Mouse (Mus musculus) neural tube, embryonic 14.5 days (tissue): ENCODE measurements around the gene Nxph1. TPM values are rescaled to one million over a fixed set of nuclear protein-coding genes. Genes with fewer than 3 reads are reported as not detected.

Experiments
- ATAC-seq: fragments of 200-750 bp; cut with Nextera tagmentation; 2 replicates; pipeline ENCODE4 v1.8.0; 2017; ENCODE audit warnings: low read depth, mild to moderate bottlenecking, moderate TSS enrichment, moderate library complexity
- H3K27ac ChIP-seq: fragments of 300-500 bp; sonication (generic); 2 replicates; pipeline ENCODE4 v1.5.1; 2014; ENCODE audit warnings: low read depth, mild to moderate bottlenecking, control low read depth, low read length, moderate library complexity, mixed read lengths
- H3K27me3 ChIP-seq: fragments of 300-500 bp; sonication (generic); 2 replicates; pipeline ENCODE4 v1.6.1; 2014; ENCODE audit warnings: low read length; ENCODE audit not compliant: control insufficient read depth, insufficient read depth
- H3K36me3 ChIP-seq: fragments of 300-500 bp; sonication (generic); 2 replicates; pipeline ENCODE4 v1.6.1; 2014; ENCODE audit warnings: low read length, mixed read lengths; ENCODE audit not compliant: control insufficient read depth, insufficient read depth
- H3K4me1 ChIP-seq: fragments of 300-500 bp; sonication (generic); 2 replicates; pipeline ENCODE4 v1.6.1; 2014; ENCODE audit warnings: low read length; ENCODE audit not compliant: control insufficient read depth, insufficient read depth
- H3K4me2 ChIP-seq: fragments of 300-500 bp; sonication (generic); 2 replicates; pipeline ENCODE4 v1.6.1; 2014; ENCODE audit warnings: mild to moderate bottlenecking, low read depth, low read length, control low read depth
- H3K4me3 ChIP-seq: fragments of 300-500 bp; sonication (generic); 2 replicates; pipeline ENCODE4 v1.5.1; 2014; ENCODE audit warnings: low read depth, low read length, control low read depth, mixed read lengths
- H3K9ac ChIP-seq: fragments of 300-500 bp; sonication (generic); replicated peaks from 2 replicates; pipeline ENCODE4 v1.6.1; 2014; ENCODE audit warnings: low read depth, mild to moderate bottlenecking, control low read depth, low read length, mixed read lengths
- H3K9me3 ChIP-seq: fragments of 300-500 bp; sonication (generic); 2 replicates; pipeline ENCODE4 v1.6.1; 2016; ENCODE audit warnings: low read length; ENCODE audit not compliant: control insufficient read depth
- WGBS: fragments of 180-500 bp; shearing (Covaris S2); extraction: QIAGEN DNeasy Blood & Tissue Kit; methylation state at CpG from one replicate; pipeline ENCODE4 v1.1.7; 2014; 5-methylcytosine and 5-hydroxymethylcytosine counted together
- polyA plus RNA-seq: library from polyadenylated mRNA; unstranded; fragments of >200 nt; fragmentation: Nextera tagmentation; extraction: Ambion mirVana; gene quantifications from 2 replicates; pipeline ENCODE4 v1.2.1, GENCODE M21; 2014

Gene Nxph1
- polyA plus RNA-seq, 1 experiment from 2014 or later, result 122 TPM

DNA sequence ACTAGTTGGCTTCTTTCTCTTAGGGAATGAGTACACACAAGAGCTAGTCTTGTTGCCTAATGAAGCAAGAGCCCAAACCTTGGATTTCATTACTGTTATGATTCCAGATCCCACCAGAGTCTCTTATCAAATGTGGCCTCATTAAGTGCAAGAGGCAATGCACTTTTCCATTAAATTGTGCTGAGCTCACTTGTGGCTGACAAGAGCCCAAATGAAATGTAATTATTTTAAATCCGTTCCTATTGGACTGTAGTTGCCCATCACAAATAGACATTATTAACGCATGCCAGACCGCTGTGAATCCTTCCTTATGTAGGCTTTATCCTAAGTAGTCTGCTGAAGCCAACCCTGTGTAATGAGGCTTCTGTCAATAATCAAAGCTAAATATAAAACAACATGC, 118.2 kb downstream of the Nxph1 start:
- 0 out of 2 replicates have a peak, but pooled peaks cover 4% of the 10 kb centered on the region for H3K4me1 ChIP-seq
- no peak overlapping the region for H3K9ac ChIP-seq
- no peak overlapping the region for H3K4me2 ChIP-seq
- H3K27me3 ChIP-seq, result no peaks in the 10 kb centered on the region
- 64% methylated on average over 3 of the region's 3 CpGs for WGBS
- no peak overlapping the region for H3K27ac ChIP-seq
- no peak for ATAC-seq
- H3K4me3 ChIP-seq, result no peak overlapping the region
- H3K36me3 ChIP-seq, result no peaks in the 10 kb centered on the region
- H3K9me3 ChIP-seq, result no peaks in the 10 kb centered on the region

GRCm38 (mm10) chr6:9069913-9070312, 121.7 kb downstream of the Nxph1 start:
- ATAC-seq, result no peak
- no peak overlapping the region for H3K27ac ChIP-seq
- H3K4me1 ChIP-seq, result 0 out of 2 replicates have a peak, but pooled peaks cover 4% of the 10 kb centered on the region
- WGBS, result 60% methylated on average over 7 of the region's 7 CpGs
- no peak overlapping the region for H3K9ac ChIP-seq
- no peaks in the 10 kb centered on the region for H3K36me3 ChIP-seq
- no peaks in the 10 kb centered on the region for H3K27me3 ChIP-seq
- no peak overlapping the region for H3K4me3 ChIP-seq
- no peak overlapping the region for H3K4me2 ChIP-seq
- H3K9me3 ChIP-seq, result no peaks in the 10 kb centered on the region

- no peak overlapping the region for H3K9ac ChIP-seq
- no peaks in the 10 kb centered on the region for H3K36me3 ChIP-seq
- H3K27ac ChIP-seq, result no peak overlapping the region
- H3K4me3 ChIP-seq, result no peak overlapping the region
- H3K4me2 ChIP-seq, result no peak overlapping the region
- no peak for ATAC-seq
- no peaks in the 10 kb centered on the region for H3K4me1 ChIP-seq
- no peaks in the 10 kb centered on the region for H3K9me3 ChIP-seq
- no peaks in the 10 kb centered on the region for H3K27me3 ChIP-seq
- 77% methylated on average over 2 of the region's 2 CpGs for WGBS
Measured at GRCm38 (mm10) chr6:9076463-9076862, 128.2 kb downstream of the Nxph1 start.

- no peak; the same call in 1 of the 2 replicates for ATAC-seq
- H3K4me1 ChIP-seq, result no peaks in the 10 kb centered on the region
- H3K27me3 ChIP-seq, result no peaks in the 10 kb centered on the region
- H3K27ac ChIP-seq, result no peak overlapping the region
- 58% methylated on average over 4 of the region's 4 CpGs for WGBS
- no peaks in the 10 kb centered on the region for H3K36me3 ChIP-seq
- H3K9ac ChIP-seq, result no peak overlapping the region
- H3K4me2 ChIP-seq, result no peak overlapping the region
- no peak overlapping the region for H3K4me3 ChIP-seq
- no peaks in the 10 kb centered on the region for H3K9me3 ChIP-seq
Measured at GRCm38 (mm10) chr6:9077793-9078689, 129.8 kb downstream of the Nxph1 start.

GRCm38 (mm10) chr6:9083851-9084250, 135.6 kb downstream of the Nxph1 start:
- Histone ChIP-seq H3K4me1 (no peaks in the 10 kb centered on the region), H3K9ac (no peak overlapping the region), H3K27me3 (no peaks in the 10 kb centered on the region), H3K4me2 (no peak overlapping the region), H3K27ac (no peak overlapping the region), H3K4me3 (no peak overlapping the region), H3K9me3 (no peaks in the 10 kb centered on the region), H3K36me3 (no peaks in the 10 kb centered on the region)
- 79% methylated on average over 3 of the region's 3 CpGs for WGBS
- ATAC-seq, result no peak

GRCm38 (mm10) chr6:9097345-9097744, 149.1 kb downstream of the Nxph1 start:
- Histone ChIP-seq H3K4me2 (no peak overlapping the region), H3K27me3 (no peaks in the 10 kb centered on the region), H3K36me3 (no peaks in the 10 kb centered on the region), H3K9ac (no peak overlapping the region), H3K9me3 (no peaks in the 10 kb centered on the region), H3K4me1 (no peaks in the 10 kb centered on the region), H3K27ac (no peak overlapping the region), H3K4me3 (no peak overlapping the region)
- no peak for ATAC-seq
- WGBS, result 83% methylated on average over 2 of the region's 2 CpGs

DNA sequence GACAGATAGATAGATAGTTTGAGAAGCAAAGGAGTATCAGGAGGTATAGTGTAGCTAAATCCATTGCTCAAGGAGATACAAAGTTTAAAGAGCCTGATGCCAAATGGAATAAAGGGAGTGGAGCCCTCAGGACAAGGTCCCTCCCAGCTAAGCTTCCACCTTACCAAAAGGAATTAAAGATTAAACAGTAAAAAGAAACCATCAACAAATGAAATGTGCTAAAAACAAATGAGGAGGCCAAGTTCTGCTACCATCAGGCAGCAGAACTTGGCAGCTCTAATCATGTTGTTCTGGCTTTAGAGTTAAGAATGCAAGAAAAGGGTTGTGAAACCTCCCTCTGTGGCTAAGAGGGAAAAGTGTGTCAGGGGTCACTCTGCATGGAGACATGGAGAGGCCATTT, 159.1 kb downstream of the Nxph1 start:
- no peak overlapping the region for H3K9ac ChIP-seq
- ATAC-seq, result no peak
- no peaks in the 10 kb centered on the region for H3K36me3 ChIP-seq
- no peaks in the 10 kb centered on the region for H3K9me3 ChIP-seq
- H3K27me3 ChIP-seq, result no peaks in the 10 kb centered on the region
- no peak overlapping the region for H3K27ac ChIP-seq
- no peak overlapping the region for H3K4me2 ChIP-seq
- H3K4me1 ChIP-seq, result no peaks in the 10 kb centered on the region
- H3K4me3 ChIP-seq, result no peak overlapping the region

DNA sequence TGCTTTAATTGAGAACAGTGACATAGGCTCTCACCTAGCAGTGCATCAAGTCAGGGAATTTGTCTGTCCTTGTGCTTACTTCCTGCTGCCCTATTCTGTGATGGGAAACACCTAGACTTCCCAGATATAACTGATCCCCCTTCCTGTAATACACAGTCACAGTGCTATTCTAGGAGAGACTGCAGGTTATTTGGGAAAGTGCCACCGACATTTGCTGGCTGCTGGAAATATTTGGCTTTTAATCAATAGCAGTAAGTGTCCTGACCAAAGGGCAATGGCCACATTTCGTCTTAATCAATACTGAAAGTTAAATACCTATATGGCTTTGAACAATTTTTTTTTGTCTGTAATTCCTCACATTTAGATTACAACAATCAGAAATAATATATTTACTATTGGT, 170.9 kb downstream of the Nxph1 start:
- no peak overlapping the region for H3K4me3 ChIP-seq
- WGBS, result 81% methylated on average over 2 of the region's 2 CpGs
- H3K4me2 ChIP-seq, result no peak overlapping the region

DNA sequence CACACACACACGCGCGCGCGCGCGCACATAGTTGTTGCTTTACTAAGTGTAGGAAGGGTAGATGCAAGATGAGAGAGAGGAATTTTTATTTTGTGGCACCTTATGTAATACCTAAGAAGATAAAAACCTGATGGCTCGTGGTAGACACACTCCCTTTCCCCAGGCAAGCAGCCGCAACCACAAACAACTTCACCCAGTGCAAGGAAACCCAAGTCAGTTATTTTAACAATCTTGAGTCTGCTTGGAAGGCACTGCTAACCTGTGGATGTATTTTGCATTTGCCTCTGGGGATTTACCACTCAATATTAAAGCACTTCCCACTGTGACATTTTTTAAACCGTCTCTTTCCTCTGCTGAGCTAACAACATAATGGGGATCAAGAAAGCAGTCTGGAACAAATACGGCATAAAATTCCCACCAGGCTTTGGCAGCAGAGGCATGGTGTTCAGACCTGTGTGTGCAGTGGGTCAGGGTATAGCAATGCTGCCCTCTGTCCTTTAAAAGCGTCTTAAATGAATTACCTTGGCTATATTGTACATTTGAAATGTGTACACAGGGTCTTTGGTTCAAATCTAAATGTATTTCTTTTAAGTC, 176.2 kb downstream of the Nxph1 start:
- ATAC-seq, result no peak
- Histone ChIP-seq H3K27ac (no peak overlapping the region), H3K4me3 (no peak overlapping the region), H3K9me3 (no peaks in the 10 kb centered on the region), H3K27me3 (no peaks in the 10 kb centered on the region), H3K4me2 (no peak overlapping the region), H3K9ac (no peak overlapping the region), H3K4me1 (no peaks in the 10 kb centered on the region), H3K36me3 (no peaks in the 10 kb centered on the region)
- WGBS, result 77% methylated on average over 12 of the region's 12 CpGs

More for the DNA sequence above, 170.9 kb downstream of the Nxph1 start:
- H3K9ac ChIP-seq, result no peak overlapping the region
- no peak overlapping the region for H3K27ac ChIP-seq
- ATAC-seq, result no peak
- no peaks in the 10 kb centered on the region for H3K9me3 ChIP-seq
- H3K27me3 ChIP-seq, result no peaks in the 10 kb centered on the region
- no peaks in the 10 kb centered on the region for H3K4me1 ChIP-seq
- H3K36me3 ChIP-seq, result no peaks in the 10 kb centered on the region
